Mouse (Mus musculus) gastrocnemius, adult 18-20 months (tissue): ENCODE data around the gene Anapc7. TPM values are rescaled to one million over a fixed set of nuclear protein-coding genes. Genes with fewer than 3 reads are reported as not detected.

Source experiments
- DNase-seq: peaks from one replicate; pipeline ENCODE4 v3.0.0; 2021; ENCODE audit warnings: low spot score
- long read RNA-seq, 2 experiments: library from polyadenylated mRNA; stranded (forward); transcript quantifications; one replicate each; pipeline ENCODE4 v2.0.0; 2021
- total RNA-seq, 2 experiments: library from RNA; stranded (reverse); gene quantifications; 2 replicates each; pipeline ENCODE4 v1.2.3; 2021

Anapc7 gene
- 10 to 100 TPM; 14.9 to 16.0 TPM for total RNA-seq
- long read RNA-seq, experiment 1, transcript Anapc7-201 (11 exons, 2,751 nt): major isoform, 19 of 25 reads
- long read RNA-seq, experiment 1, partial matches to known transcripts: 5 of 25 reads
- long read RNA-seq, experiment 1, other reads (novel, unspliced or antisense): 1 of 25 reads
- long read RNA-seq, experiment 2, transcript Anapc7-201 (11 exons, 2,751 nt): major isoform, 7 of 9 reads
- long read RNA-seq, experiment 2, partial matches to known transcripts: 2 of 9 reads
- long read RNA-seq, experiment 2, other reads (novel, unspliced or antisense): 0 of 9 reads

DNA sequence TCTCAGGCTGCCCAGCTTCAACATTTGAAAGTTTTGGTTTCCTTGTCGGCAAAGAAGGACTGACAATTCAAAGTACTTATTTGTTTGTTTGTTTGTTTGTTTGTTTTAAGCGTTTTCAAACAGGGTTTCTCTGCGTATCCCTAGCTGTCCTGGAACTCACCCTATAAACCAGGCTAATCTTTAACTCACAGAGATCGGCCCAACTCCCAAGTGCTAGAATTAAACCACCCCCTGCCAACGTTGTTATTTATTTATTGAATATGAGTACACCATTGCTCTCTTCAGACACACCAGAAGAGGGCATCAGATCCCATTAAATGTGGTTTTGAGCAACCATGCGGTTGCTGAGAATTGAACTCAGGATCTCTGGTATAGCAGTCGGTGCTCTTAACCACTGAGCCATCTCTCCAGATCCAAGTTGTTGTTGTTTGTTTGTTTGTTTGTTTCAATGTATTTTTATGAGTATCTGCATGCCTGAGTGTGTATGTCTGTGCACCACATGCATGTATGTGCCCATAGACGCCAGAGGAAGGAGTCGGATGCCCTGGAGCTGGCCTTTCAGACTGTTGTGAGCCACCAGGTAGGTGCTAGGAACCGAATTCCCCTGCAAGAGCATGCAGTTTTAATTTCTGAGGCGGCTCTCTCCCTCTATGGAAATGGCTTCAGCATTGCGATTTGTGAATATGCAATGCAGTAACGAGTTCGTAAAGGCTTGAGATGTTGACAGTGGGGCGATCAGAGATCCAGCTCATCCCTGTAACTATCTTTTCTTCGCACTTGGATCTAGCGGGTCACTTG lies at the start of gene Anapc7:
Gene Anapc7, plus strand, starts transcription at position 423 of the 798 bp plus-strand sequence.
- no peak for DNase-seq

GRCm38 (mm10) chr5:122372192-122372769 lies 49.2 kb upstream of the Anapc7 start, which contains the start of gene Fam216a:
TSS of gene Fam216a (minus strand) at chr5:122372364.
- DNase-seq: peak; percentile 100

DNA sequence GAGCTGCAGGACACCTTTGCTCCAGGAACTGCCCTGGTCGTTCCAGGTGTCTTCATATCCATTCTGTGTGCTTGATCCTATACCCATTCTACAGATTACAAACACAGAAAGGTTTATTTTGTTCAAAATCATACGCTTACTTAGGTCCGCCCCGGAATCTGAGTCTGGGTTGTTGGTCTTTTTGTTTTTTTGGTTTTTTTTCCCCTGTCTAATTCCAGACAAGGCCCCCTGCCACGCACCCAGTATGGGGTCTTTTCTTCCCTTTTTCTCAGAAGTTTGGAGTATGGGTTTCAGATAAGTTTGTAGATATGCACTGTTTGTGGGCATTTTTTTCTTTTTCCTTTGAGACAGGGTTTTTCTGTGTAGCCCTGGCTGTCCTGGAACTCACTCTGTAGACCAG lies 48.6 kb upstream of the Anapc7 start:
- DNase-seq: no peak

- no peak for DNase-seq
Observed at GRCm38 (mm10) chr5:122377101-122377833, 44.2 kb upstream of the Anapc7 start.

DNA sequence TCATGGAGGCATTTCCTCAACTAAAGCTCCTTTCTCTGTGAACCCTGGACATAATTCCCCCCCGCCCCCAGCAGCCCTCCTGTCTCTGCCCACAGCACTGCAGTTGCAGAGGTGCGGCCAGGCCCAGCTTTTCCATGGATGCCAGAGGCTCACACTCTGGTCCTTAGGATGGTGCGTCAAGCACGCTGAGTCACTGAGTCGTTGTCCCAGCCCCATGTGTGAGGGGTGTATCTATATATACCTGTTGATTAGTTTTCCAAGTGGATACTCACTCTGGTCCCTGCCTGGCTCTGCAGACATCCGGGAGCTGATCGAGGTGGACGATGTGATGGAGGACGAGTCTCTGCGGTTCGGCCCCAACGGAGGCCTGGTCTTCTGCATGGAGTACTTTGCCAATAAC lies 43.3 kb upstream of the Anapc7 start:
- DNase-seq: no peak

GRCm38 (mm10) chr5:122379374-122380155 lies 41.9 kb upstream of the Anapc7 start:
- DNase-seq: peak; percentile 79

DNA sequence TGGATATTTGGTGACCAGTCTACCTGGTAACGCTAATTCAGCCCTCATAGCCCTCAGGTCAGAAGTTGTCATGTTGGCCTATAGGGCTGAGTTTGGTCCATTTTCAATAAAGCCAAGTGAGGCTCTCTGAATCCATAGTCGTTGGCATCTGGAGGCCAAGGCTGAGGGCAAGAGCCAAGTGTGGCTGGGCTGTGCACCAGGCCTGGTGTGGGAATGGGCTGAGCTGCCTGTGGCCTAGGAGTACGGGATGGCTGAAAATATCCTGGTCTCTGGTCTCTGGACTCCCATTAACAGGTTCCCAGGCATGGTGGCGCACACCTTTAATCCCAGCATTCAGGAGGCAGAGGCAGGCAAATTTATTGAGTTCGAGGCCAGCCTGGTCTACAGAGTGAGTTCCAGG lies 31.5 kb upstream of the Anapc7 start:
- DNase-seq: no peak

GRCm38 (mm10) chr5:122390671-122391070 lies 30.8 kb upstream of the Anapc7 start:
- DNase-seq: no peak

DNA sequence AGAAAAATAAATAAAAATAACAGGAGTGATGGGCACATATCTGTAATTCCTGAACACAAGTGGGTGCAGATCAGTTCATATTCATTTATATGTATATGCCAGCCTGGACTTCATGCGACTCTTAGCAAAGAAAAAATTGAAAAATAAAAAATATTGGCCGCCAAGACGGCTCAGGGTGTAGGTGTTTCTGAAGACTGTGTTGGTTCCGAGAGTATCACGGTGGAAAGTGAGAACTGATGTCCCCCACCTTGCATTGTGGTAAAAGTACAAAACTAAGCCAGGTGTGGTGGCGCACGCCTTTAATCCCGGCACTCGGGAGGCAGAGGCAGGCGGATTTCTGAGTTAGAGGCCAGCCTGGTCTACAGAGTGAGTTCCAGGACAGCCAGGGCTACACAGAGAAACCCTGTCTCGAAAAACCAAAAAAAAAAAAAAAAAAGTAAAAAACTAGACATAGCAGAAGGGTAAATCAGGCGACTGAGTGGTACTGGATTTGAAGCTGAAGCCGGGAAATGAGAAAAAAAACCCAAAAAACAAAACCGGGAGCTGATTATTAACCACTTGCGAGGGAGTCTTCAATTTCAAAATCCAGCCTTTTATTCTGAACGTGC lies 30.2 kb upstream of the Anapc7 start:
- DNase-seq: no peak

- DNase-seq: peak; percentile 90
Observed at GRCm38 (mm10) chr5:122391786-122392180, 29.7 kb upstream of the Anapc7 start, which contains the start of gene Arpc3. TSS of gene Arpc3 (plus strand) at chr5:122391878.

DNA sequence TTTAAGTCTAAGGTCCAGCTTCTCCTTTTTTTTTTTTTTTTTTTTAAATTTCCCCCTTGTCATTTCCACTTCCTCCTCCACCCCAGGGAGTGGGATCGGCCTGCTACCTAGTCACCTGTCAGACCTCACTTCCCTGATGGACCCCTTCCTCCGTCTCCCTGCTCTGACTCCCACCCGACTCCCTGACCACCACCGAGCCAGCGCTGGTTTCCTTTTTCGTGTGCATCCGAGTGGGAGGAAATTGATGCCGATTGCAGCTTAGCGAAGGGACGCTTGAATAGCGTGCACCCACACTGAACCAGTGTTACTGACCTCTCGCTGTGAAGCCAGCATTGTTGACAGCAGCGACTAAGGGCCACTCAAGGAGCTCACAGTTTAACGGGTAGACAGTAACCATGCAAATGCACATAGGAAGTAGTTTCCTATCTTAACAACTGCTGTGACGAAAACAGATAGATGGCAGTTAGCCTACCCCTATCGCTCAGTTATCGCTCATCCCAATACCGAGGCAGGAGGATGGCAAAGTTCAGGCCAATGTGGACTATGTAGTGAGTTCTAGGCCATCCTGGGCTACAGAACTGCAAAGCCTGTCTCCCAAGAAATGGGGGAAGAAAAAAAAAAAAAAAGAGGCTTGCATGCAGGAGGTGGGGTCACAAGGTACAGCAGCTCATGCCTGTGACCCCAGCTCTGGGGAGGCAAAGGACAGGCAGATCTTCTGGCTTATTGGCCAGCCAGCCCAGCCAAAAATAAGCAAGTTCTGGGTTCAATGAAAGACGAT lies 29.1 kb upstream of the Anapc7 start:
- no peak for DNase-seq

- peak; percentile 72 for DNase-seq
Observed at GRCm38 (mm10) chr5:122393887-122394286, 27.6 kb upstream of the Anapc7 start.

- no peak for DNase-seq
Observed at GRCm38 (mm10) chr5:122396791-122397190, 24.7 kb upstream of the Anapc7 start.

- no peak for DNase-seq
Observed at GRCm38 (mm10) chr5:122397495-122397894, 24.0 kb upstream of the Anapc7 start.

GRCm38 (mm10) chr5:122399871-122400270 lies 21.6 kb upstream of the Anapc7 start:
- DNase-seq: no peak

- DNase-seq: peak; percentile 85
Observed at GRCm38 (mm10) chr5:122400628-122401302, 20.7 kb upstream of the Anapc7 start.

DNA sequence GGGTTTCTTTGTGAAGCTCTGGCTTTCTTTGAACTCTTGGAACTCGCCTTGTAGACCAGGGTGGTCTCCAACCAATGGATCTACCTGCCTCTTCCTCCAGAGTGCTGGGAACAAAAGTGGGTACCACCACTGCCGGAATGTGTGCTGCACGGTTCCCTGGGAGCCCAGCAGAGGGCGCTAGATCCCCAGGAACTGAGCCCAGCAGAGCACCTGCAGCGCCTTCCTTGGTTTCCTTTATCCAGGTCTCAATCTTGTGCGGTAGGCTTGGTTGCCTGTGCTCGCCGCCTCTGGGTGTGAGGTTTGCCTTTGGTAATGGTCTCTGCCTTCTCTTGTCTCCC lies 20.2 kb upstream of the Anapc7 start:
- peak; percentile 82 for DNase-seq

DNA sequence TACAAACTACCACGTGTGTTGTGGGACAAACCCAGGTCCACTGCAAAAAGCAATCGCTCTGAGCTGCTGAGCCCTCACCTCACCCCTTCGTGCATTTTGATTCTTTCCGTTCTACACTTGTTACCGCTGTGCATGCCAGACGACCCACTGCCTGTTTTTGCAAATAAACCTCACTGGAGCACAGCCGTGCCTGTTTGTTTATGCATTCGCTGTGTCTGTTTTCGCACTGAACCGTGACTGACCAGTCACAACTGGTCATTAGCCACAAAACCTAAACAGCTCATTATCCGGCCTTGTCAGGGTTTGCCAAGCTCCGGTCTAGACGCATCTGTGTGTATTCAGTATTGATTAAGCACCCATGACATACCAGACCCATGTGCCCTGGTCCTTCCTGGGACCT lies 19.3 kb upstream of the Anapc7 start:
- DNase-seq: no peak

DNA sequence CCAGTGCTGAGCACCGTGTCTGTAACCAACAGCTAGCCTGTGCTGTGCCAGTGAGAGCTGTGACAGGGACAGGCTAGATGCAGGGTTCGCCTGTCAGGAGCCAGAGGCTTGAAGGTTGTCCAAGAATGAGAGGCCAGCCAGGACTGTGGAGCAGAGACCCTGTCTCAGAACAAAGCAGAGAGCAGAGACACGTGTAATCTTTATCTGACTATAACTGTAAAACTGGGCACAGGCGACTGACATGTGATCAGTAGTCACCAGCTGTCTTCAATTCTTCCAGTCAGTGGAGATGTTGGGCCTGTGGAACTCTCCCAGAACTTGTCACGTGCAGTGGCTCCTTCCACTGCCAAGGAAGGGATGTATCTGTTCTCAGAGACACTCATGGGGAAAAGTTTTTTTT lies 18.7 kb upstream of the Anapc7 start:
- DNase-seq: peak; percentile 56
